Mouse (Mus musculus) heart, postnatal 0 days (tissue): ENCODE results near the gene Rpl27a.

Source experiments
- CTCF ChIP-seq: IDR thresholded peaks from 2 replicates; pipeline ENCODE4 v1.5.1; 2016; ENCODE audit warnings: antibody characterized with exemption, control low read depth, low read depth
- EP300 ChIP-seq: IDR thresholded peaks from 2 replicates; pipeline ENCODE4 v1.6.1; 2016; ENCODE audit warnings: antibody characterized with exemption, low read depth

- TF ChIP-seq CTCF (no peak), EP300 (no peak)
These were observed 48.2 kb downstream of the Rpl27a start for GRCm38 (mm10) chr7:109566841-109567768.
